Mouse (Mus musculus) lung, postnatal 0 days (tissue): ENCODE data around the gene Dgki.

Experiments
- CTCF ChIP-seq: IDR thresholded peaks from 2 replicates; pipeline ENCODE4 v1.5.1; 2016; ENCODE audit warnings: antibody characterized with exemption, mild to moderate bottlenecking
- EP300 ChIP-seq: IDR thresholded peaks from 2 replicates; pipeline ENCODE4 v1.6.1; 2016; ENCODE audit warnings: antibody characterized with exemption, mild to moderate bottlenecking, control low read depth

GRCm38 (mm10) chr6:37060114-37060513 lies 239.9 kb downstream of the Dgki start:
- TF ChIP-seq EP300 (no peak), CTCF (no peak)
